Mouse (Mus musculus) cerebellum, adult 8-10 months (tissue): ENCODE results near the gene Flvcr1.
A peak's percentile ranks its signal among the peaks of the same experiment; 100 is the strongest.

Source experiments
- DNase-seq: peaks from one replicate; pipeline ENCODE4 v3.0.0; 2022

Gene Flvcr1

DNA sequence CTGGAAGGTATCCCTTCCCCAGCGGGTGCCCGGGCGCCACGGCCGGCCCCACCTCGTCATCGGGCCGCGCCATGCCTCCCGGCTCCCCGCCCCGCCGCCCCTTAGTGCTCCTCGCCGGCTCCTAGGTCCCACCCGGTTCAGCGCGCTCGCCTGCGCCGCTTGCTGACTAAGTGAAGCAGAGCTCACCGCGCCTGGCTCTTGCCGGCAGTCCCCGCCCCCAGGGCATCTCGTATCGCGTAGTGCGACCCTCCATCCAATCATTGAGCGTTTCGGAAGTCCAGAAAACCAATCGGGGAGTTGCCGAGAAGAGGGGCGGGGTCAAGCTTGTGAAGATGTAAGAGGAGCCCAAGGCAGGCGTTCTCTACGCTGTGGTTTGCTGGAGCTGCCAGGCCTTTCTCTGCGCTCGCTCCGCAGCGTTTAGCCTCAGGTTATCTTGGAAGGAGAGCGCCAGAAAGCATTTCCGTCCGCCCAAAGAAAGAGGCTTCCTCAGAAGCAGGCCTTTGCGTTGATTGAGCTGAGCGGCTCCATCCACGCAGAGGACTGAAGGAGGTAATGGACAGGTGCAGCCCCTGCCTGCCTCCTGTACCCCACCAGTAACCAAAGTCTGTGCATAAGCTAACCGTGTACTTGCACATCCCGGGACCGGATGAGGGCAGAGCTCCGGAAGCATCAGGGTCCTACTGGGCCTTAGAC, at the start of gene Flvcr1:
Gene Flvcr1, minus strand, starts transcription at position 138 of the 693 bp plus-strand sequence.
- peak; percentile 98 for DNase-seq

DNA sequence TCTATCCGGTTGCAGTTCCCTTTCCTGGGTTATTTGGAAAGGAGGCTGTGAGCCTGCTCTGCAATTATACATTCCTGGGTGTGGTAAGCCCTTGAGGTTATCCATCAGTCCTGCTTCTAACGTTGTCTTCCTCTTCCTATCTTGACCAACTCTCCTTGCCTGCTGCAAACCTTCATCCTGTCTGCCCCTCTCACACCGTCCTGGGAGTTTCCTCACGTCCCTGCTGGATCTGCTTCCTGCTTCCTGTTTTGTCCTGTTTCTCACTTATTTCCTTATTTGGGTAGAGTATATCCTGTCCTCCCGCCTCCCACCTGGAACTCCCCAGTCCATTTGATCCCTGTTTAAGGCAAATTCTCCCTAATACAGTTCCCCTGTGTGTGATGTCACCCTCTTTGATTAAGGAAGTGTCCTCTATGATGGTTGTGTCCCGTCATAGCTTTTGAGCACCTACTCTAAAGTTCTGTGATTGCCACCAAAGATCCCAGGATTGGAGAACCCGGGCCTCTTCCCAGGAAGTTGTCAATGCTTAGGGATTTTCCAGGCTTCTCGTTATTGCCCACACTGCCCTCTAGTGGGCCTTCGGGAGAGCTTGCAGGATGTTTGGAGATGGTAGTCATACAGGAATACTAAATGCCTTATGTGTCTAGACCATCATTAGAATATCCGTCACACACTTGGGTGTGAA, 49.4 kb upstream of the Flvcr1 start:
- DNase-seq, result peak; percentile 40

DNA sequence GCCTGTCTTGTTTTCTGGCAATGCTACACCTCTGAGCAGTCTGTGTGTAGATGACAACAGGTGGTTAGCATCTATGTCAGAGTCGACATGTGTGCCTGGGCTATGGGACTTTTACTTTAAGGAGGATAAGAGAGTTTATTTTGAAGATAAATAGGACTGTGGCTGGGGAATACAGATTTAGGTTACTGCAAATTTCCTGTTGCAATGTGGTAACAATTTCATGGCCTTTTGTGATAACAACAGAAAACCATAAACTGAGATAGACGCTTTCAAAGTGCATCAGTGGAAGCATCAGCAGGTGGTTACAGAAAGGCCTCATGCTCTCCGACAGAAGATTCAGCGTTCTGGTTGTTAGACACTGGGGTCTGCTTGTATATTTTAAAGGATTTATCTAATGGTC, 47.5 kb upstream of the Flvcr1 start:
- no peak for DNase-seq

DNA sequence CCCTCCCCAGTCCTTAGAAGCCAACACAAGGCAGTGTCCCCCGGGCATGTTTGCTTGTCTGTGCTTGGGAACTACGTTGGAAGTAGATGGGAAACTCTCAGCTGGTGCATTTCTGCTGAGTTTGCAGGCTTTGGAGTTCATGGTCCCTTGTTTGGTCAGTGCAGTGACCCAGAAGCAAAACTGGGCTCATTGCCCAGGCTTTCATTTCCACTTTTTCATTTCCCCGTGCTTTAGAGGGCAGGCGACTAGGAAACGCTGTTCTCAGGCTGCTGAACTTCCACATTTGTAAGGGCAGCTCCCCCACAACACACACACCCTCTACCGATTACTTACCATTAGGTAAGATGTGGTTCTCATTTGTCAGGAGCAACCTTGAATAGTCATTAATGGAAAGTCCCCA, 47.0 kb upstream of the Flvcr1 start:
- DNase-seq, result no peak

DNA sequence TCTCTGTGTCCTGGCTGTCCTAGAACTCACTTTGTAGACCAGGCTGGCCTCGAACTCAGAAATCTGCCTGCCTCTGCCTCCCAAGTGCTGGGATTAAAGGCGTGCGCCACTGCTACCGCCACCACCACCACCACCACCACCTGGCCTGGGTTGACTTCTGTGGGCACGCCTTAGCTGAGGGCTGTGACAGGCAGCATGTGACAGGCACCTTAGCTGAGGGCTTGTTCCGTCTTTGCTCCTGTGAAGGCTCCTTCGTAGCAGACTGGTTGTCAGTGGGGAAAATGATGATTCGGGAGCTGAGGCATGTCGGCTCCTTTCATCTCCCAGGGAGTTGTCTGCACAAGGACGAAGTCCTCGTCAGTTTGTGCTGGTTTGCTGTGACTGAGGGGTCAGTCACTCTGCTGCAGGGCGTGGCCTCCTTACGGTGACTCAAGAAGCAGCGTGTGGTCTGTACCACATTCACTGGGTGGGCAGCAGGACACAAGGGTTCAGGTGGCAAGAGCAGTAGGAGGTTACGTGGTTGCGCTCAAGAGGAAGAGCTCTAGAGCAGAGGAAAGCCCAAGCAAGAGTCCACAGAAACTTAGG, 46.5 kb upstream of the Flvcr1 start:
- DNase-seq, result no peak

DNA sequence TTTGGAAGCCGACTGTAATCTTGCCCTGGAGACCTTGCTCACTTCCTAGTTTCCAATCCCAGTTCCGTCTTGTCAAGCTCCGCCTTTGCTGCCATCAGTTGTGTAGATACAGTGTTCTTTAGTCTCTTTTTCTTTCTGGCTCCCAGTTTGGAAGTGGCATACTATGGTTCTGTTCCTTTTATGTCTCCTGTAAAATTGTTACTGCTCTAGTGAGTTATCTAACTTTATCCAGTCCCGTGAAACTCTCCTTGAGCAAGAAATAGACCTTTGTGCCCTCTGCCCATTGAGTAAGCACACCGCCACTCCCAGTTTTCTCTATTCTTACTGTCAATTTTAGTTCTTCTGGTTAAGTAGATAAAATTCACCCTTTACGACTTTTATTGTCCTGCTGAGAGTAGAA, 45.7 kb upstream of the Flvcr1 start:
- DNase-seq, result no peak

DNA sequence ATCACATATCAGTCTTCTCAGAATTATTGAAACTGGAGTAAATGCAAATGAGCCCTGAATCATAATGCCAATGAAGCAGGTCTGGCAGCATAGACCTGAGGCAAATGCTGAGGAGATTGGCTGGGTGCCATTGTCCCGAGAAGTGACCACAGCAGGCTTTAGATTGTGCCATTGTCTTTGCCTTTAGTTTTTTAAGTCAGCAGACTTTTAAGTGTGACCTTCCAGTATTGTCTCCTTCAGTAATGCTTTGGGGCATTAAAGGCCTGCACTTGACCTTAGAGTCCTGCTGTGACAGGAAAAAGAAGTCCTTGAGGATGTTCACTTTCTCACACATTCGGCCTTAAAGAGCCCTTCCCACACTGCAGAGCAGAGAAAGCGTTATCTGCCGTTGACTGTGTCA, 44.3 kb upstream of the Flvcr1 start:
- no peak for DNase-seq

DNA sequence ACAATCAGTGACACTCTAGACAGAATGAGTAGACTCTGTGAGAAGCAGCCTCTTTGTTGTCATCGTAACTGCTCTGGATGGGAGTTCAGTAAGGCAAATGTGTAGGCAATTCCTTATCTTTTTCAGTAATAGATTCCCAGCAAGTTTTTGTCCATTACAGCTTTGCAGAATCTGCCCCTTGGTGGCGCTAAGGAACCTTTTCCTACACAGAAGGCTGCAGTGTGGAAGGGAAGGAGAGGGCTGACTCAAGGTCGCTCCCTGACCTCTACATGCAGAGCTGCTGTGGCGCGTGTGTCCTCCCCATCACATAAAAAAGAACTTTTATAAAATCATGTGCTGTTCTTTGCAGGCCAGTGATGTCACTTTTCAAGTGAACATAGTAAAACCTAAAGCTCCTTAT, 42.4 kb upstream of the Flvcr1 start:
- DNase-seq, result no peak

DNA sequence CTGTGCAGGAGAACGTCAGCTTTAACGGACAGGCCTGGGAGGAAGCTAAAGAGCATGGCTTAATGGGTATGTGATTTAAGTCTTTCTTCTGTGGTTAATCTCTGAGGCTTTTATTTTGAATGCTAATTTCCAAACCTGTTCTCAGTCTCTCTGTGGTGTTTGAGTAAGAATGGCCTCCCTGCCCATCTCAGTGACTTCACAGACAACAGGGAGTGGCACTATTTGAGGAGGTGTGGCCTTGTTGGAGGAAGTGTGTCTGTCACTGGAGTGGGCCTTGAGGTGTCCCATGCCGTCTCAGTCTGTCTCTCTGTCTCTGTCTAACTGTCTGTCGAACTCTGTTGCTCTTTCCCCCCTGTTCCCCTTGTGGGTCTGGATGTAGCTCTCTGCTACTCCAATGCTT, 39.2 kb upstream of the Flvcr1 start:
- no peak for DNase-seq

DNA sequence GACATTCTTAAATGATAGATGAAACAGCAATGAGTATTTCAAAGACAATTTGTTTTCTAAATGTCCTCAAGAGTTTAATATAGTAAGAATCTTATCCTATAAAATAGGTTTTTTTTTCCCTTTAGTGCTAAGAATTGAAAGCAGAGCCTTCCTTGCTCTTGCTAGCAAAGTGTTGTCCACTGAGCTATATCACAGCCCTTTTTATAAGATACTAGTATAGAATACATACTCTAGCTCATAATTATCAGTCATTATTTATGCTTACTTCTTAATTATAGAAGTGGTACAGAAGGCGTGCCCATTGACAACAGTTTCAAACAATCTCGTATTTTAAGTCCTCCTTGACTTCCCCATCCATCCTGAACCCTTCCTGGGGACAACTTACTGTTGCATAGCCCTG, 38.6 kb upstream of the Flvcr1 start:
- no peak for DNase-seq

DNA sequence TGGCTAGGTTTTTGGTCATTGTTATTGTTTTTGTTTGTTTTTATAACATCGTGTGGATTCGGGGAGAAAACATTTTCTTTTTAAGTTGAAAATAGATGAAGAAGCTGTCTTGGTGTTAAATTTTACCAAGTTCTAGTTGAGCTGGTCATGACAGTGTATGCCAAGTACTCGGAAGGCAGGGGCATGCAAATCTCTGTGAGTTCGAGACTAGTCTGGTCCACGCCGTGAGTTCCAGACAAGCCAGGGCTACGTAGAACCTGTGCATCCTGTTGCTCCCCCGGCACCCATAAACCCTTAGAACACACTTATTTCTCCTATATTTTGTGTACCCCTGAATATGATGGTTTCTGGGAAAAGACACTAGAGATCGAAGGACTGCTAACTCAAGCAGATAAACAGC, 37.7 kb upstream of the Flvcr1 start:
- no peak for DNase-seq

DNA sequence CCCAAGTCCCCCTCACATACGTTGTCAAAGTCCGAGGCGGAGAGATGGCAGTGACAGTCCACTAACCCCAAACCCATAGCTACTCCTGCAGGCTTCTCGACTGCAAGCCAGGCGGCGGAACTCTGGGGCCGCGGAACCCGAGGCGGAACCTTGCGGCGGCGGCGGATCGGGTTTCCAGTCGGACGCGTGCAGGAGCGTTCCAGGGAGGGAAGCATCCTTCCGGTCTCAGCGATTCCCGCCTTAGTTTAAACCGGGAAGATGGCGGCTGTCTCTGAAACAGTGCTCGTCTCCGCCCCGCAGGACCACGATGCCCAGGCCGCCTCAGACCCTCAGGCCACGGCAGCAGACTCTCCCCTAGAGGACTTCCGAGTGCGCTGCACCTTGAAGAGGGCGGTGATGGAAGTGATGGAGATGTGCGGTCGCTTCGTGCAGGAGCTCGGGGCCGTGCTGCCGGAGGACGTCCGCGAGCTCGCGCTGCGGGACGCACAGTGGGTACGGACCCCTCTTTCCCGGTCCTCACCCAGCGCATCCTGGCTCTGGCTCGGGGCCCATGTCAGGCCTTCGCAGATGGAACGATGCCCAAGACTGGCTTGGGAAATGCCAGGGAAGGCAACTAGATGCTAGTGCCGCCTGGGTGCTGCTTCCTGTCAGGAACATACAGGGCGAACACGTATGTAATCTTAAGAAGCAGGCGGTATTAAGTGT, 37.0 kb upstream of the Flvcr1 start, which contains the start of the genes Tatdn3 and Nsl1:
Gene Tatdn3, minus strand, starts transcription at position 152 of the 705 bp plus-strand sequence.
Gene Nsl1, plus strand, starts transcription at position 232 of the 705 bp plus-strand sequence.
- DNase-seq, result peak; percentile 94

DNA sequence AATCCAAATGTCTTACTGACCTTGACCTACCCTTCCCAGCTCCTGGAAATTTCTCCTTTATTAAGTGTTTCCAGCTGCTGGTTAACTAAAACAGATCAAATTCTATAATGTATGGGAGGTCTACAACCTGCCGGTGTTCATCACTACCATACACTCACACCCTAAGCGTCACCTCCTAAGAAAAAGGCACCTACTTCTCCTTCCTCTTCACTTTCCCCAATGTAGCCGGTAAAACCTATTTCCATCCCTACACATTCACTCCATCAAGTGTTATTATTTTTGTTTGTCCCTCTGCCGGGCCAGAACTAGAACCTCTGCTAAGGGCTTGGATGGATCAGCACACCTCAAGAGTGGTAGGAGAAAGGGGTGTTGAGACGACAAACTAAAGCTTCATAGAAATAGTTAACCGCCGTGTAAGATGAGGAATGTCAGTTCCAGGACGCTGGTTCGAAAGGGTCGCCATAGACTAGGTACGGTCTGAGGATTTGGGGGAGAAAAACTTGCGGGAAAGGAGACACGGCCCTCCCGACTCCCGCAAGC, 36.4 kb upstream of the Flvcr1 start:
- DNase-seq, result no peak

DNA sequence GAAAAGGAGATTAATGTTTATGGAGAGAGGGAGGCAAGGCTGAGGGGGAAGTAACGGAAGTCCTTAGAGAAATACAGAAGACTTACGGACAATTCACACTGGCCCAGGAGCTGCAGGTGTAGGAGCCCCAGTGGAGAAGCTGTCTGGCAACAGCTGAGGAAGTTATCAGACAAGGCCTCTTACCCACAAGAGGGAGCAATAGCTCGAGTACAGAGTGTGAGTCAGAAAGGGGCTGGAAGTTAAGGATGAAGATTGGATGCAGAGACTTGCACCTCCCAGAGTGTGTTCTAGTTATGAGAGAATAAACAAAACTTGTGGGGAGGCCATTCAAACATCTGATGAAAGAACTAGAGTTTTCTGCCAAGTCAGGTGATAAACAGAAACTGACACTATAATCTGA, 31.5 kb upstream of the Flvcr1 start:
- DNase-seq, result no peak

DNA sequence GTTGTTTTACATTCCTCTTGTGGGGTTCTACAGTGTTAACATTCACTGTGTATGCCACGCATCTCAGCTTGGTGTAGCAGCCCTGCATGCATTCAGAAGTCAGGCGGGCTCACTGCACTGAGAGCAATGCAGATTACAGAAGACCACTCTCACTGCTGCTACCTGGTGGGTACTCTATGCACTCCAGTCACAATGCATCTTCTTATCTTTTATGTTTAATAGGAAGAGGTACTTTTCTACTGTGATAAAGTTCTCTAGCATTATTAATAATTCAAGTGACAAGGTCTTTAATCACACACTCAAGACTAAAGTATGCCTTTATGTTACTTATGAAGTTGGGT, 29.5 kb upstream of the Flvcr1 start:
- no peak for DNase-seq

DNA sequence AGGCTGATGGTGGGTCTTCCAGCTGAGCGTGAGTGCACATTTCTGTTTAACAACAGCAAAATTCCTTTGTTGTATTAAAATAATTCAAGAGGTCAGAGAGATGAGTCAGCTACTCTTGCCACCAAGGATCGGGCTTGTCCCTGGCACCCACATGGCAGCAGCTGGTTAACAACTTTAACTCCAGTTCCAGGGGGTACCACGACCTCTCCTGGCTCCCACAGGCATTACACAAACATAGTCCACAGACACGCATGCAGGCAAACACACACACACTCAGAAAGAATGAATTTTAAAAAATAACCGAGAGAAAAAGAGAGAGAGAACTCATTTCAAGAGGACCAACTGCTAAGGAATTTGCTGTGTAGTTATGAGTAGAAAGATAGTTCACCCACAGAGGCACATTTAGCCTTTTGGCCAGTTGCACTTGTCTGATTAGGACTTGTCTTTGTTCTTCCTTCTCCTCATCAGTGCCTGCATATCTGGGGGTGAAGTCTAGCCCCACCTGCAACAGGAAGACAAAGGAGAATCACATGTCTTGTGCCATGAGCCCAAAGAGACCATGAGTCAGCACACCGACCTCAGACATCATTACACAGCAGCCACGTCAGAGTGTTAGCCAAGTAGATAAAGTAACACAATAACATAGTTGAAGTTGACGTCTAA, 29.0 kb upstream of the Flvcr1 start:
- DNase-seq, result no peak

DNA sequence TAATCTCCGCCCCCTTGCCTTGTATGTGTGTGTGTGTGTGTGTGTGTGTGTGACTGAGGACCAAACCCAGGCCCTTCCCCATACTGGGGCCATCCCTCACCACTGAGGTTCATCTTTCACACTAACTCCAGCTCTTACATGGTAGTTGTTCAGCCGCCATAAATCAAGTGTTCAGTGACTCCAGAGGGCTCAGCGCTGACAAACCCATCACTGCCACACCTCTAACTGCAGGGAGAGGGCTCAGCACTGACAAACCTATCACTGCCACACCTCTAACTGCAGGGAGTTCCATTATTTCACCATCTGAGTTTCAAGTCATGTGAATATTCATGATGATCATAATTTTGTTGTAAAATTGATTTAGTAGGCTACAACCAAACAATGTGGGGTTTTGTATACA, 27.6 kb upstream of the Flvcr1 start:
- no peak for DNase-seq

DNA sequence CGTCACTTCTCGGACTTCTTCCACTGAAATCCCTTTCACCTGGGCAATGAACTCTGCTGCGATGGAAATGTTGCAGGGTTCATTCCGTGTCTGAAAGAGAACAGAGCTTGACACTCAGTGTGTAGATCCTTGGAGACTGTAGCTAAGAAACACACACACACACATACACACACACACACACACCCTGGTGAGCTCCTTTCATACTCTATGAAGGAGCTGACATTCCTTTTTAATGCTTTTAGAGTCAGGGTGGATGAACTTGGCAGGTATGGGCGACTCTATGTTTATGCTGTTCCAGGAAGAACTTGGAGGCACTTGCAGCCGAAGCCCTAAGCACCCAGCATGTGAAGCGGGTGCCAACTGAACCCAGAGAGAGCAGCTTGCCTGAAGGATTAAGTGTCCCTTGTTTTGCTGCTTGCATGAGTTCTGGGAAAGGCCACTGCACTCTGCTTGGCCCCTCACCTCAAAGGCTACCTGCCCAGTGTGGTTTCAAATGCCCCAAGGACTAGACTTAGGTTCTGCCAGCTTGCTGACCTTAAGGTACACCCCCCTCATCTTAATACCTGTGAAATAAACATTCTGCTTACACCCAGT, 20.4 kb upstream of the Flvcr1 start:
- no peak for DNase-seq

DNA sequence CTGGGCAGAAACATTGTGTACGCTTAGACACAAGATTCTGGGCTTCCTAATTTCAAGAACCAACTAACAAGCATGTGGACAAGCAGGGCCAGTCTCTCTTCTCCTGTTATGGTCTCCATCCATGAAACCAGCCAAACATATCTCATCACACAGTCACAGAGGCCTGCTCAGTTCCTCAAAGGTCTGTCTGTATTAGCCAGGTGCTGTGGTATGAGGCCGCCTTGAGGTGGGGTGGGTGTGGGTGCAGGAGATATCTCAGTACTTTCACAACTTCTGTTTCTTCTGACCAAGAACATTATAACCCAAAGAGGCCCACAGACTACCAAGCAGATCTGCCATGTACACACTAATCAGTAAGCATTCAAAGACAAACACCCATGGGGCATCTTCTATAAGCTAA, 19.3 kb upstream of the Flvcr1 start:
- no peak for DNase-seq

DNA sequence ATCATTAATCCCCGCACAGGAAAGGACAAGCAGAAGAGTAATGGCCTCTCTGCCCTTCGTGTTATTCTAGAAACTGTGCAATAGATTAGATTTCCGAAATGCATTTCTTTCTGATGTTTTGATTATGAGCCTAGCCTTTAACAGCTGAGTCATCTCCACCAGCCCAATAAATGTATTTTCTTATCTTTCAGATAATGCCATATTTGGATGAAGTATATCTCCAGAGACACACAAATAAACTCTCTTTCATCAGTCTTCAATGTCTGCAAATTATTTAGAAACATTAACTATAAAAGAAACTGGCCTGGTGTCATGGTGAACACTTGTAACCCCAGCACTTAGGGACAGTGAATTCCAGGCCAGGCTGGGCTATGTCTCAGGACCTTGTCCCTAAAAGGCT, 16.7 kb upstream of the Flvcr1 start:
- no peak for DNase-seq

DNA sequence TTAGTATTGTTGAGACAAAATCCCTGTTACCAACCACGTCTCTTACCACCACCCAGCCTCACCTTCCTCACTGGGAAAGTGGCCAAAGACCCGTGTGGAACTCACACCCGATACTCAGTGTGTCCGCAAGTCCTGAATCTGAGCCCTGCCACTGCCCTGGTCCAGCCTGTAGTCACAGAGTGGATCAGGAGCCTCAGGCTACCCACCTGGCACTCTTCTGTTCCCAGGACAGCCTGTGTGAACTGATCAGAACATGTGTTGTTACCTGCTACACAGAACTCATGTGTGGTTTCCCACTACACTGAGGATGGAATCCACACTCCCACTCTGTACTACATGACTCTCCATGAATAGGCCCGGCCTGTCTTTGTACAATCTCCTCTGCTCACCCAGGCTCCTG, 16.1 kb upstream of the Flvcr1 start:
- no peak for DNase-seq

DNA sequence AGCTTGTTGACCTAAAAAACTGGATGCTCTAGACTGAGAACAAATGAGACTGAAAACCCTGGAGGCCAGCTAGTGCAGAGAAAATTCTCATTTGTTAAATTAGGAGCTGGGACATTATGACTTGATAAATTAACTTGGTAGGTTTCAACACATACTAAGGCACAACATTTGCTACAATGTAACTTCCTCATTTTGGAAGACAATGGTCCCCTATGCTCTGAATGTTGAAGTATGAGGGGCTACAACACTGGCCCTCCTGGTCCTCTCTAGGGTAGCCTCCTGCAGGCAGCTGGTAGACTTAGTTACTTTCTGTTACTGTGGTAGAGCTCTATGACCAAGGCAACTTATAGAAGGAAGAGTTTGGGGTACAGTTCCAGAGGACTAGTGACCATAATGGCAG, 15.4 kb upstream of the Flvcr1 start:
- no peak for DNase-seq

DNA sequence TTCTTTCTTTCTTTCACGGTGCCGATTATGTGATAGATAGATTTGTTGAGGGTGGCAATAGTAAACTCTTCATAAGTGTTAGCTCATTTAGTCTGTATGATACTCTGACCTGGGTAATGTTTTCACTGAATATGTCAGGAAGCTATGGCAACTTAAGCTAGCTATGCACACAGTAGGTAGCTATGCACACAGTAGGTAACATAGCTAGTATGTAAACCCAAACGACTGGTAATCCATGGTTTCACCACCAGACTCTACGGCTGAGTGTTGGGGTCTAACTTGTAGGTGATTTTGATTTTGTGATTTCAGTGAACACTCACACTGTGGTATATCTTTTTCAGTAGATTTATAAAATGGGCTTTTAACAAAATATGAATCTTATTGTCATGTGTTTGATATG, 12.0 kb upstream of the Flvcr1 start:
- DNase-seq, result no peak
